In the genomic region with DNA sequence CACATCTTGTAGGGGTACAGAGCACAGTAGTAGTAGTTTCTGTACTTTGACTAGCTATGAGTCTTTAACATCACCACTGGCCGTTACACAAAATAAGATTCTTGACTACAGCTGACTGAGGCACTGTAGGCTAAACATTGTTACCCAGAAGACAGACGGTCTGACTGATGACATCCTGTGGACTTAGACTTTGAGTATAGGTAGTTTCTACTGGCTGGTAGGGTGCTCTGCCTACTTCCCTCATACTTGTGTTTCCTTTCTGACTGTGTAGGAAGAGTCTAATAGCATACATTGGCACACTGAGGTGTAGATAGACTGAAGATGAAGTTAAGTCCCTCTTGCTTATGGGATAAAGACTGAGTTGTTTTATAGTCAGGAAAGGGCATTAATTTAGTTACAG, we compare ENCODE assay signal across 24 mouse cellular contexts.
"Had no signal": no experiment of that assay in that cellular context is flagged by ENCODE, and none has a peak within 500 bp of the region (broad histone marks: within the 10 kb centered on the region; RNA-seq: fewer than 3 reads in every experiment).

No protein-coding gene starts in this region.

- H3K36me3 ChIP-seq: hindbrain, embryonic 13.5 days; hindbrain, embryonic 15.5 days; kidney, embryonic 15.5 days; limb, embryonic 13.5 days; limb, embryonic 15.5 days; liver, embryonic 12.5 days had no signal

- DNase-seq: gastrocnemius, postnatal 14 days; gastrocnemius, postnatal 36 days; heart, adult 11 months; heart, adult 2 months; heart, postnatal 10 days; kidney, adult 11 months; kidney, adult 2 months; kidney, adult 9 months; kidney, postnatal 14 days; kidney, postnatal 36 days; layer of hippocampus, adult 9-11 months; layer of hippocampus, postnatal 36 days; left cerebral cortex, postnatal 4 days had no signal

- ATAC-seq: hindbrain, postnatal 0 days; intestine, embryonic 16.5 days; liver, embryonic 12.5 days had no signal

- H3K4me1 ChIP-seq: hindbrain, embryonic 13.5 days; hindbrain, embryonic 15.5 days; limb, embryonic 15.5 days had no signal

- H3K9ac ChIP-seq: heart, embryonic 12.5 days; hindbrain, embryonic 13.5 days; hindbrain, embryonic 15.5 days; kidney, embryonic 15.5 days; limb, embryonic 13.5 days; limb, embryonic 15.5 days; liver, embryonic 12.5 days; liver, embryonic 14.5 days had no signal

- H3K4me3 ChIP-seq: heart, adult 2 months; heart, embryonic 12.5 days; hindbrain, embryonic 13.5 days; hindbrain, embryonic 15.5 days; kidney, embryonic 15.5 days; limb, embryonic 13.5 days; limb, embryonic 15.5 days; liver, embryonic 12.5 days had no signal

- H3K27ac ChIP-seq: heart, adult 2 months; hindbrain, embryonic 13.5 days; hindbrain, embryonic 15.5 days; hindbrain, postnatal 0 days; kidney, embryonic 15.5 days; kidney, postnatal 0 days; limb, embryonic 13.5 days; limb, embryonic 15.5 days; liver, embryonic 12.5 days; liver, embryonic 14.5 days had no signal

- H3K27me3 ChIP-seq: heart, embryonic 12.5 days; hindbrain, embryonic 13.5 days; hindbrain, embryonic 15.5 days; kidney, embryonic 15.5 days; limb, embryonic 13.5 days; limb, embryonic 15.5 days had no signal

- H3K9me3 ChIP-seq: hindbrain, embryonic 13.5 days; hindbrain, embryonic 15.5 days; kidney, embryonic 15.5 days; limb, embryonic 13.5 days; limb, embryonic 15.5 days; liver, embryonic 12.5 days had no signal

- H3K4me2 ChIP-seq: heart, embryonic 12.5 days; hindbrain, embryonic 13.5 days; hindbrain, embryonic 15.5 days; kidney, embryonic 15.5 days; limb, embryonic 13.5 days; limb, embryonic 15.5 days; liver, embryonic 12.5 days had no signal
